Comparison of ENCODE assay signal across 8 mouse cellular contexts in the genomic region with DNA sequence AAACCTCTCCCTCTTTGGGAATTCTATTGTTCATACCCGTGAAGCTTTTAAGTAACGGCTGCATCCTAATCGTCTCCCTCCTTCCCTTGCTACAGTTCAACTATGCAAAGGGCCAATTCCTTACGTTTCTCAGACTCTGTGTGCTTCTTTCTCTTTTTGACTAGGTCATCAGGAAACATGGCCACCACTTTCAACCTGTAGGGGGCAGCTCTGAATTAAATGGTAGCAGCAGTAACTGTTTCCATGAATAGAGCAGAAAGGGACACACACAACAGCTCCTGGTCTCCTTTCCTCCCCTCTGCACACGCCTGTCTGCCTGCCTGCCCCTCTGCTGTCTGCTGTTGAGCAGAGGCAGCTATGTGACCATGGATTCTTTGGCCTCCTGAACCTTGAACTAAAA.
DNase-seq lines count a peak whose midpoint lies in the region; ATAC-seq and TF ChIP-seq lines count a peak whose summit lies in the region.

No protein-coding gene starts in this region.

- peaks cover 12% of the 10 kb centered on the region for H3K4me1 ChIP-seq in thymus, adult 2 months (replicated peaks; ENCODE audit: control insufficient read depth, insufficient read depth, low read length)
- peaks cover 10% of the 10 kb centered on the region for H3K4me1 ChIP-seq in forebrain, embryonic 15.5 days

- no peak for DNase-seq in gastrocnemius, adult 2 months
- DNase-seq in gastrocnemius, postnatal 4 days (ENCODE audit: low spot score in 2 of 2) = no peak
- peak; percentile 40 for DNase-seq in thymus, adult 2 months
- DNase-seq in thymus, adult 18-20 months = no peak
- DNase-seq in heart, postnatal 4 days = peak; percentile 71
- peak; percentile 76 for DNase-seq in lung, postnatal 14 days
- no peak for DNase-seq in c-Kit-positive CD71-positive TER-119-positive erythroid progenitor cells, embryonic 14.5 days (ENCODE audit: low spot score)

- no peak for TF ChIP-seq POLR2A in thymus, adult 2 months (IDR thresholded peaks at IDR 0.05; ENCODE audit: control insufficient read depth, extremely low read depth, insufficient read depth, low read length, poor library complexity)

- H3K27ac ChIP-seq in gastrocnemius, adult 2 months = peak overlapping the region; percentile 55
- no peak overlapping the region for H3K27ac ChIP-seq in thymus, adult 2 months (ENCODE audit: control insufficient read depth, insufficient read depth, low read length)
- H3K27ac ChIP-seq in forebrain, embryonic 15.5 days (replicated peaks) = no peak overlapping the region

- no peaks in the 10 kb centered on the region for H3K36me3 ChIP-seq in thymus, adult 2 months (ENCODE audit: control insufficient read depth, insufficient read depth, low read length)
- H3K36me3 ChIP-seq in forebrain, embryonic 15.5 days = no peaks in the 10 kb centered on the region

- H3K4me2 ChIP-seq in forebrain, embryonic 15.5 days (replicated peaks) = no peak overlapping the region

- intact Hi-C loops in gastrocnemius, adult 2 months (cut with DNase I) = no loop called here

- no peaks in the 10 kb centered on the region for H3K9me3 ChIP-seq in forebrain, embryonic 15.5 days

- TF ChIP-seq CTCF in gastrocnemius, adult 2 months (IDR thresholded peaks at IDR 0.05) = peak; percentile 71
- no peak for TF ChIP-seq CTCF in thymus, adult 2 months (IDR thresholded peaks at IDR 0.05; ENCODE audit: borderline replicate concordance, control insufficient read depth, extremely low read depth, insufficient read depth, low read length, poor library complexity)

- ATAC-seq in forebrain, embryonic 15.5 days (replicated peaks) = no peak

- H3K9ac ChIP-seq in forebrain, embryonic 15.5 days (replicated peaks) = no peak overlapping the region

- no peak overlapping the region for H3K4me3 ChIP-seq in gastrocnemius, adult 2 months
- H3K4me3 ChIP-seq in thymus, adult 2 months (ENCODE audit: control insufficient read depth, insufficient read depth, low read length) = no peak overlapping the region
- no peak overlapping the region for H3K4me3 ChIP-seq in forebrain, embryonic 15.5 days

- 70% methylated on average over 5 of the region's 5 CpGs for WGBS in thymus, adult 2 months
- WGBS in forebrain, embryonic 15.5 days = 26% methylated on average over 5 of the region's 5 CpGs

- H3K27me3 ChIP-seq in thymus, adult 2 months (ENCODE audit: control insufficient read depth, insufficient read depth, low read length) = no peaks in the 10 kb centered on the region
- H3K27me3 ChIP-seq in forebrain, embryonic 15.5 days = no peaks in the 10 kb centered on the region

Comparison
In these comparisons a context has a peak if more than half of its experiments do, and no peak if none do; other contexts are left out.
1. DNase-seq: peak in thymus, adult 2 months (single experiment), heart, postnatal 4 days (single experiment) and lung, postnatal 14 days (single experiment); none in gastrocnemius, adult 2 months (single experiment), gastrocnemius, postnatal 4 days (0 of 2), thymus, adult 18-20 months (0 of 2) and c-Kit-positive CD71-positive TER-119-positive erythroid progenitor cells, embryonic 14.5 days (single experiment).